Mouse (Mus musculus) embryonic fibroblast, embryonic 13.5 days (primary cell): ENCODE data around the gene Grtp1.

Experiments
- CTCF ChIP-seq: IDR thresholded peaks from 2 replicates; pipeline ENCODE4 v1.5.1; 2011; ENCODE audit warnings: mild to moderate bottlenecking, control low read depth, low read length, moderate library complexity, borderline replicate concordance; ENCODE audit not compliant: insufficient read depth
- POLR2A ChIP-seq: IDR thresholded peaks from 2 replicates; pipeline ENCODE4 v1.6.1; 2011; ENCODE audit warnings: low read depth, mild to moderate bottlenecking, control low read depth, low read length, moderate library complexity

- TF ChIP-seq CTCF (no peak), POLR2A (no peak)
Measured at GRCm38 (mm10) chr8:13209770-13210169, 9.3 kb upstream of the Grtp1 start.
